Mouse (Mus musculus): ENCODE results near the gene Zfp473. TPM values are rescaled to one million over a fixed set of nuclear protein-coding genes. Genes with fewer than 3 reads are reported as not detected.

Zfp473 gene
- polyA plus RNA-seq, 1 experiment: 2.3 TPM

- H3K4me1 ChIP-seq (ENCODE audit: control insufficient read depth, insufficient read depth, low read length): no peaks in the 10 kb centered on the region; the same call in 1 of the 2 replicates
- no peak overlapping the region for H3K4me3 ChIP-seq (replicated peaks; ENCODE audit: control insufficient read depth, low read depth, low read length)
- TF ChIP-seq POLR2A (IDR thresholded peaks at IDR 0.05; ENCODE audit: borderline replicate concordance, control insufficient read depth, low read depth, low read length) (no peak), CTCF (IDR thresholded peaks at IDR 0.05; ENCODE audit: control insufficient read depth, insufficient read depth, low read length) (no peak)
- H3K27ac ChIP-seq (ENCODE audit: control insufficient read depth, insufficient read depth, low read depth, low read length, poor library complexity): no peak overlapping the region
- WGBS: 67% methylated on average over 4 of the region's 4 CpGs
Observed at GRCm38 (mm10) chr7:44695223-44695622, 55.6 kb downstream of the Zfp473 start.

- TF ChIP-seq CTCF (IDR thresholded peaks at IDR 0.05; ENCODE audit: control insufficient read depth, insufficient read depth, low read length) (no peak), POLR2A (IDR thresholded peaks at IDR 0.05; ENCODE audit: borderline replicate concordance, control insufficient read depth, low read depth, low read length) (no peak)
- no peak overlapping the region for H3K27ac ChIP-seq (ENCODE audit: control insufficient read depth, insufficient read depth, low read depth, low read length, poor library complexity)
- WGBS: 73% methylated on average over 10 of the region's 10 CpGs
Observed at GRCm38 (mm10) chr7:44693427-44694175, 57.2 kb downstream of the Zfp473 start.

GRCm38 (mm10) chr7:44689331-44689730 is 61.5 kb downstream of the Zfp473 start:
- no peak overlapping the region for H3K27ac ChIP-seq (ENCODE audit: control insufficient read depth, insufficient read depth, low read depth, low read length, poor library complexity)
- H3K4me1 ChIP-seq (ENCODE audit: control insufficient read depth, insufficient read depth, low read length): no peaks in the 10 kb centered on the region; the same call in 1 of the 2 replicates
- TF ChIP-seq POLR2A (IDR thresholded peaks at IDR 0.05; ENCODE audit: borderline replicate concordance, control insufficient read depth, low read depth, low read length) (no peak), CTCF (IDR thresholded peaks at IDR 0.05; ENCODE audit: control insufficient read depth, insufficient read depth, low read length) (no peak)
- no peak overlapping the region for H3K4me3 ChIP-seq (replicated peaks; ENCODE audit: control insufficient read depth, low read depth, low read length)
- 87% methylated on average over 7 of the region's 7 CpGs for WGBS

More at GRCm38 (mm10) chr7:44693427-44694175, 57.2 kb downstream of the Zfp473 start:
- Histone ChIP-seq H3K4me3 (replicated peaks; ENCODE audit: control insufficient read depth, low read depth, low read length) (no peak overlapping the region), H3K4me1 (ENCODE audit: control insufficient read depth, insufficient read depth, low read length) (no peaks in the 10 kb centered on the region; the same call in 1 of the 2 replicates)

- Histone ChIP-seq H3K4me1 (ENCODE audit: control insufficient read depth, insufficient read depth, low read length) (no peaks in the 10 kb centered on the region; the same call in 1 of the 2 replicates), H3K4me3 (replicated peaks; ENCODE audit: control insufficient read depth, low read depth, low read length) (no peak overlapping the region), H3K27ac (ENCODE audit: control insufficient read depth, insufficient read depth, low read depth, low read length, poor library complexity) (no peak overlapping the region)
- WGBS: 67% methylated on average over 3 of the region's 3 CpGs
- peak; percentile 20; the same call in 1 of the 2 replicates for TF ChIP-seq CTCF (IDR thresholded peaks at IDR 0.05; ENCODE audit: control insufficient read depth, insufficient read depth, low read length)
- TF ChIP-seq POLR2A (IDR thresholded peaks at IDR 0.05; ENCODE audit: borderline replicate concordance, control insufficient read depth, low read depth, low read length): no peak
Observed at GRCm38 (mm10) chr7:44688890-44689289, 62.0 kb downstream of the Zfp473 start.

- WGBS: 12% methylated on average over 17 of the region's 17 CpGs
Observed at GRCm38 (mm10) chr7:44685531-44686402, 65.1 kb downstream of the Zfp473 start.

GRCm38 (mm10) chr7:44683656-44684055 is 67.2 kb downstream of the Zfp473 start:
- no peak overlapping the region for H3K4me3 ChIP-seq (replicated peaks; ENCODE audit: control insufficient read depth, low read depth, low read length)
- WGBS: 83% methylated on average over 8 of the region's 8 CpGs
- TF ChIP-seq CTCF (IDR thresholded peaks at IDR 0.05; ENCODE audit: control insufficient read depth, insufficient read depth, low read length) (no peak), POLR2A (IDR thresholded peaks at IDR 0.05; ENCODE audit: borderline replicate concordance, control insufficient read depth, low read depth, low read length) (no peak)
- H3K27ac ChIP-seq (ENCODE audit: control insufficient read depth, insufficient read depth, low read depth, low read length, poor library complexity): no peak overlapping the region
- H3K4me1 ChIP-seq (ENCODE audit: control insufficient read depth, insufficient read depth, low read length): no peaks in the 10 kb centered on the region

More at GRCm38 (mm10) chr7:44685531-44686402, 65.1 kb downstream of the Zfp473 start:
- H3K27ac ChIP-seq (ENCODE audit: control insufficient read depth, insufficient read depth, low read depth, low read length, poor library complexity): no peak overlapping the region
- no peak for TF ChIP-seq CTCF (IDR thresholded peaks at IDR 0.05; ENCODE audit: control insufficient read depth, insufficient read depth, low read length)
- TF ChIP-seq POLR2A (IDR thresholded peaks at IDR 0.05; ENCODE audit: borderline replicate concordance, control insufficient read depth, low read depth, low read length): no peak
- H3K4me1 ChIP-seq (ENCODE audit: control insufficient read depth, insufficient read depth, low read length): no peaks in the 10 kb centered on the region
- H3K4me3 ChIP-seq (replicated peaks; ENCODE audit: control insufficient read depth, low read depth, low read length): no peak overlapping the region

Other genes starting within 250 kb of the Zfp473 start
- gene Mybpc2, start 226.4 kb downstream of the Zfp473 start, polyA plus RNA-seq (2011; ENCODE audit: insufficient read depth, insufficient read length, low replicate concordance, missing spikeins): 1.5 and 5.4 TPM in 2 replicates
- 25.0 and 55.6 TPM in 2 replicates for gene Spib, start 219.0 kb downstream of the Zfp473 start, polyA plus RNA-seq (2011; ENCODE audit: insufficient read depth, insufficient read length, low replicate concordance, missing spikeins)
- gene Pold1, start 202.2 kb downstream of the Zfp473 start, polyA plus RNA-seq (2011; ENCODE audit: insufficient read depth, insufficient read length, low replicate concordance, missing spikeins): 147 and 216 TPM in 2 replicates
- gene Nr1h2, start 197.1 kb downstream of the Zfp473 start, polyA plus RNA-seq (2011; ENCODE audit: insufficient read depth, insufficient read length, low replicate concordance, missing spikeins): 87.8 and 123 TPM in 2 replicates
- 21.1 and 49.7 TPM in 2 replicates for gene Napsa, start 178.7 kb downstream of the Zfp473 start, polyA plus RNA-seq (2011; ENCODE audit: insufficient read depth, insufficient read length, low replicate concordance, missing spikeins)
- 1.1 and 3.9 TPM in 2 replicates for gene Kcnc3, start 160.4 kb downstream of the Zfp473 start, polyA plus RNA-seq (2011; ENCODE audit: insufficient read depth, insufficient read length, low replicate concordance, missing spikeins)
- 0.41 TPM in 1 of 2 replicates, not detected in the other for gene Myh14, start 80.2 kb downstream of the Zfp473 start, polyA plus RNA-seq (2011; ENCODE audit: insufficient read depth, insufficient read length, low replicate concordance, missing spikeins)
- not detected in 2 replicates for gene Izumo2, start 42.3 kb downstream of the Zfp473 start, polyA plus RNA-seq (2011; ENCODE audit: insufficient read depth, insufficient read length, low replicate concordance, missing spikeins)
- gene Vrk3, start 2.6 kb downstream of the Zfp473 start, polyA plus RNA-seq (2011; ENCODE audit: insufficient read depth, insufficient read length, low replicate concordance, missing spikeins): 21.6 and 33.6 TPM in 2 replicates
- gene Nup62, start 65.0 kb upstream of the Zfp473 start, polyA plus RNA-seq (2011; ENCODE audit: insufficient read depth, insufficient read length, low replicate concordance, missing spikeins): 24.0 and 44.7 TPM in 2 replicates
- gene Il4i1, start 65.3 kb upstream of the Zfp473 start, polyA plus RNA-seq (2011; ENCODE audit: insufficient read depth, insufficient read length, low replicate concordance, missing spikeins): 4.2 and 24.8 TPM in 2 replicates
- 24.5 and 32.7 TPM in 2 replicates for gene Atf5, start 65.6 kb upstream of the Zfp473 start, polyA plus RNA-seq (2011; ENCODE audit: insufficient read depth, insufficient read length, low replicate concordance, missing spikeins)
- gene Akt1s1, start 97.9 kb upstream of the Zfp473 start, polyA plus RNA-seq (2011; ENCODE audit: insufficient read depth, insufficient read length, low replicate concordance, missing spikeins): 28.2 and 48.0 TPM in 2 replicates
- gene Tbc1d17, start 98.0 kb upstream of the Zfp473 start, polyA plus RNA-seq (2011; ENCODE audit: insufficient read depth, insufficient read length, low replicate concordance, missing spikeins): 24.5 and 49.2 TPM in 2 replicates
- 97.5 and 261 TPM in 2 replicates for gene Pnkp, start 106.1 kb upstream of the Zfp473 start, polyA plus RNA-seq (2011; ENCODE audit: insufficient read depth, insufficient read length, low replicate concordance, missing spikeins)
- 51.3 and 96.4 TPM in 2 replicates for gene Ptov1, start 118.7 kb upstream of the Zfp473 start, polyA plus RNA-seq (2011; ENCODE audit: insufficient read depth, insufficient read length, low replicate concordance, missing spikeins)
- 14.6 and 25.4 TPM in 2 replicates for gene Med25, start 141.7 kb upstream of the Zfp473 start, polyA plus RNA-seq (2011; ENCODE audit: insufficient read depth, insufficient read length, low replicate concordance, missing spikeins)
- 7.0 and 21.8 TPM in 2 replicates for gene Fuz, start 145.0 kb upstream of the Zfp473 start, polyA plus RNA-seq (2011; ENCODE audit: insufficient read depth, insufficient read length, low replicate concordance, missing spikeins)
- gene Ap2a1, start 178.4 kb upstream of the Zfp473 start, polyA plus RNA-seq (2011; ENCODE audit: insufficient read depth, insufficient read length, low replicate concordance, missing spikeins): 43.5 and 60.3 TPM in 2 replicates
- not detected in 2 replicates for gene Tsks, start 192.2 kb upstream of the Zfp473 start, polyA plus RNA-seq (2011; ENCODE audit: insufficient read depth, insufficient read length, low replicate concordance, missing spikeins)
- gene Cpt1c, start 223.8 kb upstream of the Zfp473 start, polyA plus RNA-seq (2011; ENCODE audit: insufficient read depth, insufficient read length, low replicate concordance, missing spikeins): 6.5 TPM in 2 replicates
- gene Prmt1, start 235.5 kb upstream of the Zfp473 start, polyA plus RNA-seq (2011; ENCODE audit: insufficient read depth, insufficient read length, low replicate concordance, missing spikeins): 192 and 337 TPM in 2 replicates
- gene Irf3, start 246.6 kb upstream of the Zfp473 start, polyA plus RNA-seq (2011; ENCODE audit: insufficient read depth, insufficient read length, low replicate concordance, missing spikeins): 71.4 and 165 TPM in 2 replicates
- gene Bcl2l12, start 247.7 kb upstream of the Zfp473 start, polyA plus RNA-seq (2011; ENCODE audit: insufficient read depth, insufficient read length, low replicate concordance, missing spikeins): 28.9 and 40.8 TPM in 2 replicates

Measured in bone marrow, adult 2 months (tissue).